Mouse (Mus musculus): ENCODE data around the gene Upp1.

GRCm38 (mm10) chr11:9118050-9118420, at the start of gene Upp1:
- TF ChIP-seq POLR2A (IDR thresholded peaks at IDR 0.05; ENCODE audit: control insufficient read depth, extremely low read depth, insufficient read depth, low read length, poor library complexity) = no peak
- no peak for TF ChIP-seq CTCF (IDR thresholded peaks at IDR 0.05; ENCODE audit: borderline replicate concordance, control insufficient read depth, extremely low read depth, insufficient read depth, low read length, poor library complexity)
